Mouse (Mus musculus) thymus, postnatal 14 days (tissue): ENCODE data around the gene Ccdc149.

Source experiments
- DNase-seq: peaks from one replicate; pipeline ENCODE4 v3.0.0; 2021

The Ccdc149 gene

GRCm38 (mm10) chr5:52367866-52368840 lies 103.2 kb downstream of the Ccdc149 start:
- no peak for DNase-seq

DNA sequence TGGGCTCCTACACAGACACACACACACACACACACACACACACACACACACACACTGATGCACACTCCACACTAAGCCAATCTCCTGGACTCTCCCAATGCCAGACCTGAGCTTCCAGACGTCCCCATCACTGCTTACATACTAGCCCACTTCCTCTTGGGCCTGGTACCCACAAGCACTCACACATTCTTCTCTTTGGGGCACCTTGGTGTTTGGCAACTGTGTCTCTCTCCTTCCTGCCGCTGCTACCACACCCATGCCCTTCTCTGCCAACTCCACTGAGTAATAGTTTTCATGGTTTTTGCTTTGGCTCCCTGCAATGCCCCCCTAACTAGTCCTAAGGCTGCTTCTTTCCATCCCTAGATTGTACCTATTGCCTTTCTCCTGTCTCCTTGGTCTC lies 104.7 kb downstream of the Ccdc149 start:
- DNase-seq, result no peak

DNA sequence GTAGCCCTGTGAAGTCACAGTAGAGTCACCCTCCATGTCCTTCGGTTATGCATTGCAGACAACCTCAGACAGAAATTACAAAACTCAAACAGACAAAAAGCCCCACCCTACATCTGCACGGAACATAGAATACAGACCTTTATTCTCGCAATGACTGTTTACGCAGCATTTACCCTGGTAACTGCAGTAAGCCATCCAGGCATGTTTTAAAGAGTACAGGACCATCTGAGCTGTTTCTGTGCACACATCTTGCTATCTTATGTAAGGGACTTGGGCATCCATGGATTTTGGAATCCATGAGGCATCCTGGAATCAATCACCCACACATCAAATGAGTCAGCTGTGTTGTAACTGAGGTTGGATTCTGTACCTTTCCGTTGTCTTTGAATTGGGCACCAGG lies 105.4 kb downstream of the Ccdc149 start:
- no peak for DNase-seq

DNA sequence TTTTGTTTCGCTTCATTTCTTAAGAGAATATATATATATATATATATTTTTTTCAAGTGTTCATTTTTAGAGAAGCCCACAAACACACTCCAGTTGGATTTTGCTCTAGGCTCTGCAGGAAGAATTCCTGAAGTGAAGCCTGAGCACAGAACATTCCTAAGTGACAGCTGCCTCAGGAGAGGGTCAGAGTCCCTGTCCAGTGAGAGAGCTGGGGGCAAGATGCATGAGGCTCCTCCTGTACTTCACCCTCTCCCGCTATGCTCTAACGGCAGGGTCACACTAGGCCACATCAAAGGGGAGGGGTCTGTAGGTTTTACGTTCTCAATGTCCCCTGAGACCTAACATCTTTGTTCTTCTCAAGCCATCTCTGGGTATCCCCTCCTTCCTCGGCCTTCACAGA lies 106.8 kb downstream of the Ccdc149 start:
- no peak for DNase-seq

GRCm38 (mm10) chr5:52363468-52364150 lies 107.7 kb downstream of the Ccdc149 start, which contains the start of gene Sod3:
TSS of gene Sod3 (plus strand) at chr5:52363791.
- no peak for DNase-seq

DNA sequence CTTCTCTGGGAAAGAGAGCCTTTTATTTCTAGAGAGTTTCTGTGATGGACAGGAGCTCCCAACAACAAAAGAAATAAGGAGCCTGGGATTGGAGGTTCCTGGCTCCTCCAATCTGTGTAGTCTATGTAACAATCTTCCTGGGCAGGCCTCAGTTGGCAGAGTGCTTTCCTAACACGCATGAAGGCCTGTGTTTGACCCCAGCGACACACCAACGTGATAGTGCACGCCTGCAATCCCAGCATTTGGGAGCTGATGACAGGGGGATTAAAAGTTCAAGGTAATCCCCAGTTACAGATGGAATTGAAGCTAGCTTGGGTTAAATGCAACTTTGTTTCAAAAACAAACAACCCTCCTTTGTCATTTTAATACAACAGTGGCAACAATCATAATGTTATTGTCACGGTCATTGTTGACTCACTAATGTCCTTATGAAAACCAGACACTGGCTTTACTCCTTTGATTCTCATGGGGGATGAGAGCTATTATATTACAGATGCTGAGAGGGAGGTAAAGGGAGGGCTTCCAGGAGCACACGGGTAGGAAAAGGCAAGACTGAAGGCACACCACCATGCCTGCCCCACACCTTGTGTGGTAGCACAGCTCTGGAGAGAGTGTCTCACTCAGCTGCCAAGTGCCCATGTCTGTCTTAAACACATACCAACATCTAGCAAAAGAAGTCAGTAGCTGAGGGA lies 108.4 kb downstream of the Ccdc149 start:
- no peak for DNase-seq

GRCm38 (mm10) chr5:52360286-52361049 lies 110.9 kb downstream of the Ccdc149 start:
- DNase-seq, result no peak

GRCm38 (mm10) chr5:52358120-52358519 lies 113.2 kb downstream of the Ccdc149 start:
- no peak for DNase-seq

DNA sequence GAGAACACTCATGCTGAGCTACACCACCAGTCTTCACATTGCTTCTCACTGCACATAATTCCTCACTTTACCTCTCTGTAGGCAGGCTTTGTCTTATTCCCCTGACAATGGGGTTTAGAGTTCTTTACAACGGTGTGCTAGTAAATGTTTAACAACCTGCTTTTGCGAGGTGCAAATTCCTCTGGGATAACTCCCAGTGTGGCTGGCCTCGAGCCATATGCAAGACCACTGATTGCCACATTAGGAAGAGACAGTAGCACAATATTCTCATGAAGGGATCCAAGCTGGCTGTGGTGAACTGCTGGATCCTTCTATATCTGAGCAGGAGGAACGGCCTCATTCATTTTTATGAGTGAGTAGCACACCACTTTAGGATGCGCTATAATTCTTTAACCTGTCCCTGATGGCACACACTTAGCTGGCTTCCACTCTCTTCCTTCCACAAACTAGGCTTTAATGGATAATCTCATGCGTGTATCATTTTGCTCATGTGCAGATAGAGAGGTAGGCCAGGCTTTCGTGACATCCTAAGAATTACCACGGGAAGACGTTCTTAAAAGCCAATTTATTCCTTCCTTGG lies 114.1 kb downstream of the Ccdc149 start:
- DNase-seq, result no peak

DNA sequence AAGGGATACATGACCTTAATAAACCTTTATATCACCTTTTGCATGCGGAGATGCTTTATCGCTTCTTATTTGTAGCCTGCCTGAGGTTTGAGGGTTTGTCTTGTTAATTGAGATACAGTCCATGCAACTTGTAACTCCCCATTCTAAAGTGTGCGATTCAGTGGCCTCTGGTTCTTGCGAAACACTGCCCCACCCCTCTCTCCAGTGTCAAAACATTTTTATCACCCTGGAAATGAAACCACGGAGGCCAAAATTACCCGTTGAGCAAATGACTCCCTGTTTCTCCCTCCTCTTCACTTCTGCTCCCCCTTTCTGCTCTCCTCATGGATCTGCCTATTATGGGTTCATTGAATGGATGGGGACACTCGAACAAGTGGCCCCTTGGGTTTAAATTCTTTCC lies 115.7 kb downstream of the Ccdc149 start:
- no peak for DNase-seq

DNA sequence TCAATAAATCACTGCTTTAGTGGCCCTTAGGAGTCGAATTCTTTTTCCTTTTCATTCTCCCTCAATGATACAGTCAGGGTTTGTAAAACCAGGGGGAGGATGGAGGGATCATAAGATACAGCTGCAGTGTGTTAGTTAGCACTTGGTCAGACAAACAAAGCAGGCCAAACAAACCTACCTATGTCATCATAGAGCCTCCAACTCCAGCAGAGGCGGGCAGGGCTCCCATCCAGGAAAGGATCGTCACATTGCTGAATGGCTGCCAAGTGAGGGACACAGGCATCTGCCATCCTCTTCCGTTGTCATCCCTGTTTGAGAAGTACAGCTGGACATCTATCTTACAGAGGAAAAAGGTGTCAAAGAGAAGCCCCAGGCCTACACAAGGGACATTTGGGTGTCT lies 116.9 kb downstream of the Ccdc149 start:
- DNase-seq, result no peak

GRCm38 (mm10) chr5:52352730-52353129 lies 118.6 kb downstream of the Ccdc149 start:
- DNase-seq, result no peak

GRCm38 (mm10) chr5:52351561-52351960 lies 119.8 kb downstream of the Ccdc149 start:
- DNase-seq, result no peak

- no peak for DNase-seq
Observed at GRCm38 (mm10) chr5:52350451-52350850, 120.9 kb downstream of the Ccdc149 start.

DNA sequence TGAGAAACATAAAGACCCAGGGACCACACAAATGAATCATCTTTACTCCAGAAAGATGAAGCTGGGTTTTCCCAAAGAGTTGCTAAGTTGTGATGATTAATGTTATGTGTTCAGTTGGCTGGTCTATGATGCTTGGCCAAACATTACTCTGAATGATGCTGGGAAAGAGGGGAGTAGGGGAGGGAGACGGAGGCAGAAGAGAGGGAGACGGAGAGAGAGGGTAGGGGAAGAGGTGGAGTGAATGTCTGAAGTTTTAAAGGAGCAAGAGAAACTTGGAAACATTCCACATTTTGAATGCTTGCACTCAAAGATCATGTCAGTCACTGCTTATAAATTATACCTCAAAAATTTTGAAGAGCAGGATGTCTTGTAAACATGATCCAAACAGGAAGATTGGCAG lies 124.4 kb downstream of the Ccdc149 start:
- no peak for DNase-seq

- no peak for DNase-seq
Observed at GRCm38 (mm10) chr5:52339134-52339533, 132.2 kb downstream of the Ccdc149 start.

DNA sequence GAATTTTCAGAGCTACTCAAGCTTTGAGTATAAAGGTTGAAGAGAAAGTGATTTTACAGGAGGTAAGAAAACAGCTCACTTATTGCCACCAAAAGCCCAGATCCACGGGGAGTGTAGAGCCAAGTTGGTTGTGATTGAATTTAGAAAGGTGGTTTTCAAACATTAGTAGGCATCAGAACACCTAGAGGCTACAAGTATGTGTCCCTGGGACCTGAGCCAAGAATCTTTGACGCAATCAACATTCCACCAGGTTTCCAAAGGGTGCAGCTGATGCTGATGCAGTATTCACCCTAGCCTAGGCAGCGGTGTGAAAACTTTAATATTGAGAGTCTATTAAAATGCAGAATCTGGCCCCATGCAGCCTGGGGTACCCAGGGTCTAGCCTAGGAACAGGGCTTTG lies 135.7 kb downstream of the Ccdc149 start:
- no peak for DNase-seq

- DNase-seq, result peak; percentile 8
Observed at GRCm38 (mm10) chr5:52332120-52332519, 139.2 kb downstream of the Ccdc149 start.
